ENCODE assay signal across 18 mouse cellular contexts in genomic region chr17:35485702-35486101, GRCm38 (mm10). TPM values are rescaled to one million over a fixed set of nuclear protein-coding genes. Genes with fewer than 3 reads are reported as not detected.
DNase-seq lines count a peak whose midpoint lies in the region; ATAC-seq lines count a peak whose summit lies in the region.
"Had no signal": no experiment of that assay in that cellular context is flagged by ENCODE, and none has a peak within 500 bp of the region (broad histone marks: within the 10 kb centered on the region; RNA-seq: fewer than 3 reads in every experiment).

No protein-coding gene starts in this region.

- 24% methylated on average over 4 of the region's 4 CpGs for WGBS in hindbrain, embryonic 14.5 days
- WGBS in hindbrain, embryonic 12.5 days = 15% methylated on average over 4 of the region's 4 CpGs

- no peak for ATAC-seq in hindbrain, embryonic 14.5 days (ENCODE audit: low FRiP score)
- no peak for ATAC-seq in hindbrain, embryonic 12.5 days (ENCODE audit: low FRiP score)
- ATAC-seq: forebrain, embryonic 15.5 days; inflammation-experienced regulatory T-cells, adult 6 months had no signal

- H3K27me3 ChIP-seq in hindbrain, embryonic 14.5 days (ENCODE audit: control insufficient read depth, insufficient read depth, low read length) = no peaks in the 10 kb centered on the region
- no peaks in the 10 kb centered on the region for H3K27me3 ChIP-seq in hindbrain, embryonic 12.5 days
- H3K27me3 ChIP-seq: forebrain, embryonic 15.5 days; kidney, embryonic 15.5 days; lung, embryonic 15.5 days; neural tube, embryonic 12.5 days had no signal

- H3K4me3 ChIP-seq in hindbrain, embryonic 14.5 days (replicated peaks; ENCODE audit: low read length) = no peak overlapping the region
- no peak overlapping the region for H3K4me3 ChIP-seq in hindbrain, embryonic 12.5 days
- H3K4me3 ChIP-seq: forebrain, embryonic 15.5 days; heart, adult 2 months; kidney, embryonic 15.5 days; lung, embryonic 15.5 days; neural tube, embryonic 12.5 days had no signal

- no peak overlapping the region for H3K4me2 ChIP-seq in hindbrain, embryonic 14.5 days (replicated peaks)
- no peak overlapping the region for H3K4me2 ChIP-seq in hindbrain, embryonic 12.5 days (replicated peaks)
- H3K4me2 ChIP-seq: forebrain, embryonic 15.5 days; kidney, embryonic 15.5 days; lung, embryonic 15.5 days; neural tube, embryonic 12.5 days had no signal

- H3K4me1 ChIP-seq in hindbrain, embryonic 14.5 days (replicated peaks; ENCODE audit: control insufficient read depth, insufficient read depth, low read length) = no peaks in the 10 kb centered on the region
- peaks cover 3% of the 10 kb centered on the region; the same call in 1 of the 2 replicates for H3K4me1 ChIP-seq in hindbrain, embryonic 12.5 days
- H3K4me1 ChIP-seq: forebrain, embryonic 15.5 days; kidney, embryonic 15.5 days had no signal

- H3K27ac ChIP-seq in hindbrain, embryonic 14.5 days = no peak overlapping the region
- no peak overlapping the region for H3K27ac ChIP-seq in hindbrain, embryonic 12.5 days
- H3K27ac ChIP-seq: forebrain, embryonic 15.5 days; heart, adult 2 months; kidney, embryonic 15.5 days; lung, embryonic 15.5 days; neural tube, embryonic 12.5 days had no signal

- H3K9me3 ChIP-seq in hindbrain, embryonic 14.5 days (ENCODE audit: control insufficient read depth, low read length) = no peaks in the 10 kb centered on the region
- no peaks in the 10 kb centered on the region for H3K9me3 ChIP-seq in hindbrain, embryonic 12.5 days (replicated peaks)
- H3K9me3 ChIP-seq: forebrain, embryonic 15.5 days; kidney, embryonic 15.5 days; lung, embryonic 15.5 days; neural tube, embryonic 12.5 days had no signal

- no peaks in the 10 kb centered on the region for H3K36me3 ChIP-seq in hindbrain, embryonic 14.5 days (replicated peaks; ENCODE audit: control insufficient read depth, insufficient read depth)
- no peaks in the 10 kb centered on the region for H3K36me3 ChIP-seq in hindbrain, embryonic 12.5 days
- H3K36me3 ChIP-seq: forebrain, embryonic 15.5 days; kidney, embryonic 15.5 days; lung, embryonic 15.5 days; neural tube, embryonic 12.5 days had no signal

- H3K9ac ChIP-seq in hindbrain, embryonic 14.5 days = no peak overlapping the region
- no peak overlapping the region for H3K9ac ChIP-seq in hindbrain, embryonic 12.5 days
- H3K9ac ChIP-seq: forebrain, embryonic 15.5 days; kidney, embryonic 15.5 days; lung, embryonic 15.5 days; neural tube, embryonic 12.5 days had no signal

- DNase-seq in adrenal gland, postnatal 14 days = peak; percentile 27
- DNase-seq in adrenal gland, adult 18-20 months (ENCODE audit: low spot score in 2 of 2) = no peak
- peak; percentile 21 for DNase-seq in hindbrain, embryonic 14.5 days (ENCODE audit: low spot score)
- peak; percentile 93 for DNase-seq in ZHBTc4 (ENCODE audit: low read depth, low spot score)
- DNase-seq in testis, postnatal 10 days (ENCODE audit: low spot score) = peak; percentile 66
- no peak for DNase-seq in right cerebral cortex, postnatal 36 days (ENCODE audit: low spot score in 2 of 2)
- DNase-seq in kidney, adult 18-20 months = no peak
- DNase-seq: adrenal gland, postnatal 25 days; cerebellum, adult 9-11 months; right cerebral cortex, postnatal 25 days had no signal

RNA-seq across cellular contexts. Expression of gene H2-Q10, which starts 15.8 kb away (rescaled TPM):
- 4.4 and 61.3 TPM in 2 replicates for total RNA-seq in adrenal gland, postnatal 14 days (2021)
- total RNA-seq in adrenal gland, adult 18-20 months (2021) = 10 to 100 TPM; 11.3 to 19.5 TPM
- polyA plus RNA-seq in hindbrain, embryonic 14.5 days (2014; fragmentation: Nextera tagmentation; extraction: Ambion mirVana) = not detected in 2 replicates
- 0.10 TPM in 1 of 2 replicates, not detected in the other for polyA plus RNA-seq in hindbrain, embryonic 12.5 days (2016; fragmentation: Nextera tagmentation; extraction: Ambion mirVana)

RNA-seq across cellular contexts. Expression of gene Pou5f1, which starts 20.1 kb away (rescaled TPM):
- total RNA-seq in adrenal gland, postnatal 14 days (2021) = 0.26 and 0.45 TPM in 2 replicates
- under 1 TPM in 1 of 2 experiments, not detected in 1; 0.23 TPM for total RNA-seq in adrenal gland, adult 18-20 months (2021)
- not detected in 2 replicates for polyA plus RNA-seq in hindbrain, embryonic 14.5 days (2014; fragmentation: Nextera tagmentation; extraction: Ambion mirVana)
- polyA plus RNA-seq in hindbrain, embryonic 12.5 days (2016; fragmentation: Nextera tagmentation; extraction: Ambion mirVana) = not detected in 2 replicates
- total RNA-seq: gastrocnemius, adult 8-10 months; heart, adult 2 months had no signal
- polyA plus RNA-seq: forebrain, embryonic 15.5 days; heart, adult 2 months; kidney, embryonic 15.5 days; neural tube, embryonic 12.5 days had no signal

RNA-seq across cellular contexts. Expression of gene Tcf19, which starts 30.9 kb away (rescaled TPM):
- total RNA-seq in adrenal gland, postnatal 14 days (2021) = 19.9 and 21.4 TPM in 2 replicates
- 1 to 10 TPM; 3.0 to 3.7 TPM for total RNA-seq in adrenal gland, adult 18-20 months (2021)
- 12.3 and 16.5 TPM in 2 replicates for polyA plus RNA-seq in hindbrain, embryonic 14.5 days (2014; fragmentation: Nextera tagmentation; extraction: Ambion mirVana)
- polyA plus RNA-seq in hindbrain, embryonic 12.5 days (2016; fragmentation: Nextera tagmentation; extraction: Ambion mirVana) = 37.3 and 37.6 TPM in 2 replicates

RNA-seq across cellular contexts. Expression of gene Cchcr1, which starts 31.2 kb away (rescaled TPM):
- total RNA-seq in adrenal gland, postnatal 14 days (2021) = 12.0 and 14.3 TPM in 2 replicates
- 1 to 10 TPM; 6.3 to 6.7 TPM for total RNA-seq in adrenal gland, adult 18-20 months (2021)
- 2.8 and 3.5 TPM in 2 replicates for polyA plus RNA-seq in hindbrain, embryonic 14.5 days (2014; fragmentation: Nextera tagmentation; extraction: Ambion mirVana)
- polyA plus RNA-seq in hindbrain, embryonic 12.5 days (2016; fragmentation: Nextera tagmentation; extraction: Ambion mirVana) = 14.8 and 15.2 TPM in 2 replicates

RNA-seq across cellular contexts. Expression of gene H2-Q7, which starts 46.7 kb away (rescaled TPM):
- total RNA-seq in adrenal gland, postnatal 14 days (2021) = 2.7 and 11.1 TPM in 2 replicates
- total RNA-seq in adrenal gland, adult 18-20 months (2021) = 10 to 100 TPM in 1 of 2 experiments, 1 to 10 TPM in 1; 8.0 to 28.6 TPM
- 2.8 and 2.9 TPM in 2 replicates for polyA plus RNA-seq in hindbrain, embryonic 14.5 days (2014; fragmentation: Nextera tagmentation; extraction: Ambion mirVana)
- polyA plus RNA-seq in hindbrain, embryonic 12.5 days (2016; fragmentation: Nextera tagmentation; extraction: Ambion mirVana) = 3.9 and 4.7 TPM in 2 replicates

Comparison
In these comparisons a context has a peak if more than half of its experiments do, and no peak if none do; other contexts are left out.
1. DNase-seq: peak in adrenal gland, postnatal 14 days (single experiment), hindbrain, embryonic 14.5 days (single experiment), ZHBTc4 (single experiment) and testis, postnatal 10 days (single experiment); none in adrenal gland, adult 18-20 months (0 of 2), right cerebral cortex, postnatal 36 days (0 of 2) and kidney, adult 18-20 months (single experiment).